Mouse (Mus musculus): ENCODE data around the gene Camk2n1. TPM values are rescaled to one million over a fixed set of nuclear protein-coding genes. Genes with fewer than 3 reads are reported as not detected.

The Camk2n1 gene
- polyA plus RNA-seq, 1 experiment from 2014 or later = 2.7 TPM

DNA sequence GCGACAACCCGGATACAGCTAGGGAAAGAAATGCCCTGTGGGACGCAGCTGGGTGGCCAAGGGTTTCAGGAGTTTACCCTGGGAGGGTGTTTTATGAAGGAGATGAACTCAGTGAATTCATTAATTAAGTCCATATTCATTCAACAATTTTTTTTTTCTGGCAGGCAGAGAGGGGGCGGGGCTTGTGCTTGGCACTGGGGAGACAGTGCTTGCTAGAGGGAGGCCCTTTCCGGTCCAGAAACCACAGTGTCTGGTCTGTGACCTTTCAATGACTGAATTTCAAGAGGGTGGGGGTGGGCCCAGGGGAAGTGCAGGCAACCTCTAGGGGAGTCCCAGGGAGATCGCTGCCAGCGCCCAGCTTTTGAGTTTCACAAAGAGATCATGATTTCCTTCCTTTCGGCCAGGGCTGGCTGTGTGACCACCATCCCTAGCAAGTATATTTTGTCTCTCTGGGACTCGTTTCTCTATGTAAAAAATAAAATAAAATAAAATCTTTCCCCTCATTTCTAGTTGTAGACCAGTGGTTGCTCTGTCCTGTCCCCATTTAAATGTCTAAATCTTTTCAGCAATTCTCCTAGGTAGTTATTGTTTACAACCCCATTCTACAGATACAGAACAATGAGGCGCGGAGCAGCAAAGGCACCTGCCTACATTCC lies 9.8 kb downstream of the Camk2n1 start:
- H3K4me2 ChIP-seq (ENCODE audit: low read depth, low read length) = peak overlapping the region; percentile 0; the same call in 1 of the 2 replicates
- H3K9ac ChIP-seq (replicated peaks; ENCODE audit: low read length) = no peak overlapping the region
- WGBS = 2% methylated on average over 11 of the region's 11 CpGs
- peaks cover 6% of the 10 kb centered on the region for H3K4me1 ChIP-seq (ENCODE audit: control insufficient read depth, insufficient read depth, low read length)
- no peaks in the 10 kb centered on the region for H3K36me3 ChIP-seq (replicated peaks; ENCODE audit: control insufficient read depth, insufficient read depth, low read depth, low read length)
- H3K9me3 ChIP-seq (replicated peaks; ENCODE audit: control insufficient read depth, low read length) = no peaks in the 10 kb centered on the region
- ATAC-seq (replicated peaks; ENCODE audit: insufficient number of reproducible peaks, low FRiP score, low TSS enrichment, low read depth) (0 out of 2 replicates have a peak, but pooled peaks have one; percentile 32), DNase-seq (ENCODE audit: low spot score) (peak; percentile 53)
- no peak overlapping the region for H3K4me3 ChIP-seq (ENCODE audit: low read depth, low read length)
- no peak overlapping the region for H3K27ac ChIP-seq (replicated peaks; ENCODE audit: low read depth, low read length)
- no peaks in the 10 kb centered on the region for H3K27me3 ChIP-seq (ENCODE audit: control insufficient read depth, insufficient read depth, low read length)

DNA sequence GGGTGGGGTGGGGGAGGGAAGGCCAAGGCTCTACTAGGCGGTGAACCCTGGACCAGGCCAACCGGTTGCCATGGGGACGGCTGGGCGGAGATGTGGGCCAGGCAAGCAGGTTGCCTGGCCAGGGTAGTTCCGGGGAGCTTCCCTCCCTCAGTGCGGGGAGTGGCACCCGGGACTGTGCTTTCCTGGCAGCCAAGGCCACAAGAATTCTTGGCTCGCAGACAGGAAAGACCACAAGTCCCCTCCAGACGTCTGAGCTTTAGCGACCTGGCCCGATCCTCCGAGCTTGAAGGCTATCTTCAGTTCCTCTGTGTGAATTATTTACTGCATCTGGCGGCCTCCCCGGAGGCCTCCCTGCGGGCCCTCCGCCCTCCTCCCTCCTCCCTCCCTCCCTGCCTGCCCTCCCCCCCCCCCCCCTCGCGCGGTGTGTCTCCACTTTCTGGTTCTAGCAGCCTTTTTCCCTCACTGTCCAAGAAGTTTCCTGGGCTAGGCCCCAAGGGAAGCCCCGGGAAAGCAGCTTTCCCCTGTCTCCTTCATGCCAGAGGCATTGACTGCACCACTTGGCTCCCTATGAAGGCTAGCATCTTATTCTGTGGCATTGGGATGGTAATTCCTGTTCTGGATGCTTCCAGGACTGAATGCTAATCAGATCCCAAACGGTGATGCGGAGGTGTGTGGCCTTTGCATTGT lies 10.7 kb downstream of the Camk2n1 start:
- Histone ChIP-seq H3K9me3 (replicated peaks; ENCODE audit: control insufficient read depth, low read length) (no peaks in the 10 kb centered on the region), H3K4me2 (ENCODE audit: low read depth, low read length) (peak overlapping the region; percentile 36; the same call in 1 of the 2 replicates), H3K27me3 (ENCODE audit: control insufficient read depth, insufficient read depth, low read length) (no peaks in the 10 kb centered on the region), H3K9ac (replicated peaks; ENCODE audit: low read length) (peak overlapping the region; percentile 14; the same call in 1 of the 2 replicates), H3K4me1 (ENCODE audit: control insufficient read depth, insufficient read depth, low read length) (peaks cover 6% of the 10 kb centered on the region), H3K27ac (replicated peaks; ENCODE audit: low read depth, low read length) (0 out of 2 replicates have a peak overlapping the region, but pooled peaks have one; percentile 5), H3K4me3 (ENCODE audit: low read depth, low read length) (no peak overlapping the region), H3K36me3 (replicated peaks; ENCODE audit: control insufficient read depth, insufficient read depth, low read depth, low read length) (no peaks in the 10 kb centered on the region)
- DNase-seq (ENCODE audit: low spot score) = peak; percentile 62
- ATAC-seq (replicated peaks; ENCODE audit: insufficient number of reproducible peaks, low FRiP score, low TSS enrichment, low read depth) = peak; percentile 63; the same call in 1 of the 2 replicates
- WGBS = 2% methylated on average over 18 of the region's 22 CpGs

DNA sequence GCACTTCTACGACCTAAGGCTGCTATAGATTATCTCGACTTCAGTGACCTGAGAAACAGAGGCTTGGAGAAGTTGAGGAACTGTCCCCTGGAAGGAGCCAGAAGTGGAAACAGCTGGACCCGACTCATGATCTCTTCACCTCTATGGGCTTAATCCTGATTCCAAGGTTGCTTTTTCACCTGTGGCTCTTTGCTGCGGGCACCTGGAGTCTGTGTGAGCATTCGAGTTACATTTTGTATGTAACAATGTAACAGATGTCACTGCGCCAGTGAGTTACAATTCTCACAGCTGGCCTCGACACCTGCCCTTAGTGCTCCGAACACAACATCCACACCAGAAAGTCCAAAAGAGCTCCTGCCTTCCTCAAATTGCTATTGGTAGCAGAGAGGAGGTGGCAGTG lies 11.3 kb downstream of the Camk2n1 start:
- Histone ChIP-seq H3K4me2 (ENCODE audit: low read depth, low read length) (no peak overlapping the region), H3K4me3 (ENCODE audit: low read depth, low read length) (no peak overlapping the region), H3K9me3 (replicated peaks; ENCODE audit: control insufficient read depth, low read length) (no peaks in the 10 kb centered on the region), H3K36me3 (replicated peaks; ENCODE audit: control insufficient read depth, insufficient read depth, low read depth, low read length) (no peaks in the 10 kb centered on the region), H3K4me1 (ENCODE audit: control insufficient read depth, insufficient read depth, low read length) (peaks cover 6% of the 10 kb centered on the region), H3K9ac (replicated peaks; ENCODE audit: low read length) (no peak overlapping the region), H3K27ac (replicated peaks; ENCODE audit: low read depth, low read length) (no peak overlapping the region), H3K27me3 (ENCODE audit: control insufficient read depth, insufficient read depth, low read length) (no peaks in the 10 kb centered on the region)
- ATAC-seq (replicated peaks; ENCODE audit: insufficient number of reproducible peaks, low FRiP score, low TSS enrichment, low read depth) (no peak), DNase-seq (ENCODE audit: low spot score) (no peak)
- WGBS = 28% methylated on average over 8 of the region's 8 CpGs

GRCm38 (mm10) chr4:138466690-138467089 lies 12.6 kb downstream of the Camk2n1 start:
- no peak overlapping the region for H3K27ac ChIP-seq (replicated peaks; ENCODE audit: low read depth, low read length)
- H3K9me3 ChIP-seq (replicated peaks; ENCODE audit: control insufficient read depth, low read length) = no peaks in the 10 kb centered on the region
- H3K27me3 ChIP-seq (ENCODE audit: control insufficient read depth, insufficient read depth, low read length) = no peaks in the 10 kb centered on the region
- ATAC-seq (replicated peaks; ENCODE audit: insufficient number of reproducible peaks, low FRiP score, low TSS enrichment, low read depth) = no peak
- H3K36me3 ChIP-seq (replicated peaks; ENCODE audit: control insufficient read depth, insufficient read depth, low read depth, low read length) = no peaks in the 10 kb centered on the region
- no peak overlapping the region for H3K4me3 ChIP-seq (ENCODE audit: low read depth, low read length)
- peaks cover 6% of the 10 kb centered on the region for H3K4me1 ChIP-seq (ENCODE audit: control insufficient read depth, insufficient read depth, low read length)
- no peak for DNase-seq (ENCODE audit: low spot score)
- H3K4me2 ChIP-seq (ENCODE audit: low read depth, low read length) = no peak overlapping the region
- no peak overlapping the region for H3K9ac ChIP-seq (replicated peaks; ENCODE audit: low read length)
- WGBS = 63% methylated on average over 6 of the region's 6 CpGs

DNA sequence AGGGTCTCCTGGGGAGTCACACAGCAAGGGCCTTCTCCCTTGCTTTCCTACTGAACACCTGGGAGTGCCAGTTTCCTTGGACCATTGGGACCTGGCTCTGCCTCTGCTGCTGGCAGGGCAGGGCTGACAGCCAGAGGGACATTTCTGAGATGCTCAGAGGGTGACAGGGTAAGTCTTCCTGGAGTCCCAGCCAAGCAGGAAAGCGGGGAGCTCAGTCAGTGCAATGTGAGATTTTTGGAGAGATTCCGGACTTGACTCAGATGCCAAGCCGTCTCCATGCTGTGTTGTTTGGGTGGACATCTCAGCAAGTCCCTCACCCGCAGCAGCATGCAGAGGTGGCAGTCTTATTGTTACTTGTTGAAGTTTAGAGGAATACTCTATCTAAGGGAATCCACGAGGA lies 13.3 kb downstream of the Camk2n1 start:
- Histone ChIP-seq H3K27ac (replicated peaks; ENCODE audit: low read depth, low read length) (no peak overlapping the region), H3K9ac (replicated peaks; ENCODE audit: low read length) (no peak overlapping the region), H3K4me1 (ENCODE audit: control insufficient read depth, insufficient read depth, low read length) (peaks cover 6% of the 10 kb centered on the region), H3K27me3 (ENCODE audit: control insufficient read depth, insufficient read depth, low read length) (no peaks in the 10 kb centered on the region), H3K36me3 (replicated peaks; ENCODE audit: control insufficient read depth, insufficient read depth, low read depth, low read length) (no peaks in the 10 kb centered on the region), H3K4me3 (ENCODE audit: low read depth, low read length) (no peak overlapping the region), H3K9me3 (replicated peaks; ENCODE audit: control insufficient read depth, low read length) (no peaks in the 10 kb centered on the region), H3K4me2 (ENCODE audit: low read depth, low read length) (no peak overlapping the region)
- WGBS = 88% methylated on average over 5 of the region's 5 CpGs
- no peak for ATAC-seq (replicated peaks; ENCODE audit: insufficient number of reproducible peaks, low FRiP score, low TSS enrichment, low read depth)
- no peak for DNase-seq (ENCODE audit: low spot score)

GRCm38 (mm10) chr4:138469080-138469479 lies 15.0 kb downstream of the Camk2n1 start:
- no peaks in the 10 kb centered on the region for H3K36me3 ChIP-seq (replicated peaks; ENCODE audit: control insufficient read depth, insufficient read depth, low read depth, low read length)
- no peak for DNase-seq (ENCODE audit: low spot score)
- H3K4me3 ChIP-seq (ENCODE audit: low read depth, low read length) = no peak overlapping the region
- H3K9ac ChIP-seq (replicated peaks; ENCODE audit: low read length) = no peak overlapping the region
- H3K27ac ChIP-seq (replicated peaks; ENCODE audit: low read depth, low read length) = no peak overlapping the region
- ATAC-seq (replicated peaks; ENCODE audit: insufficient number of reproducible peaks, low FRiP score, low TSS enrichment, low read depth) = no peak
- H3K4me1 ChIP-seq (ENCODE audit: control insufficient read depth, insufficient read depth, low read length) = peaks cover 4% of the 10 kb centered on the region; the same call in 1 of the 2 replicates
- no peak overlapping the region for H3K4me2 ChIP-seq (ENCODE audit: low read depth, low read length)
- 14% methylated on average over 7 of the region's 7 CpGs for WGBS
- H3K27me3 ChIP-seq (ENCODE audit: control insufficient read depth, insufficient read depth, low read length) = no peaks in the 10 kb centered on the region
- no peaks in the 10 kb centered on the region for H3K9me3 ChIP-seq (replicated peaks; ENCODE audit: control insufficient read depth, low read length)

DNA sequence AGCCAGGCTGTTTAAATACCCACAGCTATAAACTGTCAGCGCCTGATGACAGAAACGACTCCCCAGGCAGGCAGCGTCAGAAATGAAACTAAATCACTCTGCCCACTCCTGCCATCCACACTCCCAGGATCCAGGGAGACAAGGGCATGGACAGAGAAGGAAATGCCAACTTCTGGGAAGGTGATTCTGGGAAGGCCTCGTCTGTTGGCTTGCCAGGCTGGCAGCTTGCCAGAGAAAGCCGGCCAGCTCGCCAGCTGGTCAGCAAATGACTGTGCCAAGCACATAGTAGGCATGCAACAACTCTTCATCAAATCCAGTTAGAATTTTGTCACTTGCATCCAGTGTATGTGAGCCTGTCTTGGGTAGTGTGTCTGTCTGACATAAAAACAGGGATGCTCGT lies 17.1 kb downstream of the Camk2n1 start:
- Histone ChIP-seq H3K4me3 (ENCODE audit: low read depth, low read length) (no peak overlapping the region), H3K27me3 (ENCODE audit: control insufficient read depth, insufficient read depth, low read length) (no peaks in the 10 kb centered on the region), H3K9me3 (replicated peaks; ENCODE audit: control insufficient read depth, low read length) (no peaks in the 10 kb centered on the region), H3K4me1 (ENCODE audit: control insufficient read depth, insufficient read depth, low read length) (no peaks in the 10 kb centered on the region), H3K27ac (replicated peaks; ENCODE audit: low read depth, low read length) (no peak overlapping the region), H3K9ac (replicated peaks; ENCODE audit: low read length) (no peak overlapping the region), H3K4me2 (ENCODE audit: low read depth, low read length) (no peak overlapping the region), H3K36me3 (replicated peaks; ENCODE audit: control insufficient read depth, insufficient read depth, low read depth, low read length) (no peaks in the 10 kb centered on the region)
- DNase-seq (ENCODE audit: low spot score) (no peak), ATAC-seq (replicated peaks; ENCODE audit: insufficient number of reproducible peaks, low FRiP score, low TSS enrichment, low read depth) (no peak)
- 80% methylated on average over 7 of the region's 7 CpGs for WGBS

- Histone ChIP-seq H3K27ac (replicated peaks; ENCODE audit: low read depth, low read length) (no peak overlapping the region), H3K36me3 (replicated peaks; ENCODE audit: control insufficient read depth, insufficient read depth, low read depth, low read length) (no peaks in the 10 kb centered on the region), H3K27me3 (ENCODE audit: control insufficient read depth, insufficient read depth, low read length) (no peaks in the 10 kb centered on the region), H3K4me3 (ENCODE audit: low read depth, low read length) (no peak overlapping the region), H3K9me3 (replicated peaks; ENCODE audit: control insufficient read depth, low read length) (no peaks in the 10 kb centered on the region), H3K4me1 (ENCODE audit: control insufficient read depth, insufficient read depth, low read length) (no peaks in the 10 kb centered on the region), H3K9ac (replicated peaks; ENCODE audit: low read length) (no peak overlapping the region), H3K4me2 (ENCODE audit: low read depth, low read length) (no peak overlapping the region)
- ATAC-seq (replicated peaks; ENCODE audit: insufficient number of reproducible peaks, low FRiP score, low TSS enrichment, low read depth) (no peak), DNase-seq (ENCODE audit: low spot score) (no peak)
- WGBS = 76% methylated on average over 7 of the region's 7 CpGs
These were observed 25.5 kb downstream of the Camk2n1 start for GRCm38 (mm10) chr4:138479595-138479994.
